Mouse (Mus musculus) heart, postnatal 0 days (tissue): ENCODE data around the gene Fstl1. TPM values are rescaled to one million over a fixed set of nuclear protein-coding genes. Genes with fewer than 3 reads are reported as not detected.

Experiments
- ATAC-seq: fragments of 200-750 bp; cut with Nextera tagmentation; 2 replicates; pipeline ENCODE4 v1.8.0; 2017; ENCODE audit warnings: low read depth, moderate number of reproducible peaks, moderate library complexity; ENCODE audit not compliant: insufficient read depth
- DNase-seq: peaks from one replicate; pipeline ENCODE4 v3.0.0-alpha.2; 2016; ENCODE audit warnings: low spot score
- H3K27ac ChIP-seq: fragments of 300-500 bp; sonication (generic); 2 replicates; pipeline ENCODE4 v1.5.1; 2014; ENCODE audit warnings: low read depth, mild to moderate bottlenecking
- H3K27me3 ChIP-seq: fragments of 300-500 bp; sonication (generic); 2 replicates; pipeline ENCODE4 v1.6.1; 2014; ENCODE audit warnings: low read length, mixed read lengths; ENCODE audit not compliant: control insufficient read depth, insufficient read depth
- H3K36me3 ChIP-seq: fragments of 300-500 bp; sonication (generic); replicated peaks from 2 replicates; pipeline ENCODE4 v1.6.1; 2014; ENCODE audit warnings: low read length, mixed read lengths; ENCODE audit not compliant: control insufficient read depth, insufficient read depth
- H3K4me1 ChIP-seq: fragments of 300-500 bp; sonication (generic); 2 replicates; pipeline ENCODE4 v1.6.1; 2014; ENCODE audit warnings: antibody characterized with exemption; ENCODE audit not compliant: control insufficient read depth, insufficient read depth
- H3K4me2 ChIP-seq: fragments of 300-500 bp; sonication (generic); 2 replicates; pipeline ENCODE4 v1.6.1; 2014; ENCODE audit warnings: low read depth, mild to moderate bottlenecking, low read length, moderate library complexity
- H3K4me3 ChIP-seq: fragments of 300-500 bp; sonication (generic); 2 replicates; pipeline ENCODE4 v1.5.1; 2014; ENCODE audit warnings: low read depth, low read length
- H3K9ac ChIP-seq: fragments of 300-500 bp; sonication (generic); replicated peaks from 2 replicates; pipeline ENCODE4 v1.6.1; 2014; ENCODE audit warnings: low read depth, low read length, mixed read lengths
- H3K9me3 ChIP-seq: fragments of 300-500 bp; sonication (generic); replicated peaks from 2 replicates; pipeline ENCODE4 v1.6.1; 2016; ENCODE audit warnings: low read length; ENCODE audit not compliant: control insufficient read depth
- CTCF ChIP-seq: IDR thresholded peaks from 2 replicates; pipeline ENCODE4 v1.5.1; 2016; ENCODE audit warnings: antibody characterized with exemption, control low read depth, low read depth
- EP300 ChIP-seq: IDR thresholded peaks from 2 replicates; pipeline ENCODE4 v1.6.1; 2016; ENCODE audit warnings: antibody characterized with exemption, low read depth
- WGBS: fragments of 180-500 bp; shearing (Covaris S2); extraction: QIAGEN DNeasy Blood & Tissue Kit; methylation state at CpG from one replicate; pipeline ENCODE4 v1.1.7; 2014; 5-methylcytosine and 5-hydroxymethylcytosine counted together
- polyA plus RNA-seq: library from polyadenylated mRNA; unstranded; fragments of >200 nt; fragmentation: Nextera tagmentation; extraction: Ambion mirVana; gene quantifications from 2 replicates; pipeline ENCODE4 v1.2.1, GENCODE M21; 2015
- total RNA-seq: library from RNA; depleted of rRNA; stranded (reverse); fragments of >200 nt; gene quantifications from 2 replicates; pipeline ENCODE4 v1.2.3, GENCODE M21; 2014; ENCODE audit warnings: low replicate concordance; rRNA removed

Fstl1 gene
- 289 and 316 TPM in 2 replicates for total RNA-seq
- 271 and 272 TPM in 2 replicates for polyA plus RNA-seq

DNA sequence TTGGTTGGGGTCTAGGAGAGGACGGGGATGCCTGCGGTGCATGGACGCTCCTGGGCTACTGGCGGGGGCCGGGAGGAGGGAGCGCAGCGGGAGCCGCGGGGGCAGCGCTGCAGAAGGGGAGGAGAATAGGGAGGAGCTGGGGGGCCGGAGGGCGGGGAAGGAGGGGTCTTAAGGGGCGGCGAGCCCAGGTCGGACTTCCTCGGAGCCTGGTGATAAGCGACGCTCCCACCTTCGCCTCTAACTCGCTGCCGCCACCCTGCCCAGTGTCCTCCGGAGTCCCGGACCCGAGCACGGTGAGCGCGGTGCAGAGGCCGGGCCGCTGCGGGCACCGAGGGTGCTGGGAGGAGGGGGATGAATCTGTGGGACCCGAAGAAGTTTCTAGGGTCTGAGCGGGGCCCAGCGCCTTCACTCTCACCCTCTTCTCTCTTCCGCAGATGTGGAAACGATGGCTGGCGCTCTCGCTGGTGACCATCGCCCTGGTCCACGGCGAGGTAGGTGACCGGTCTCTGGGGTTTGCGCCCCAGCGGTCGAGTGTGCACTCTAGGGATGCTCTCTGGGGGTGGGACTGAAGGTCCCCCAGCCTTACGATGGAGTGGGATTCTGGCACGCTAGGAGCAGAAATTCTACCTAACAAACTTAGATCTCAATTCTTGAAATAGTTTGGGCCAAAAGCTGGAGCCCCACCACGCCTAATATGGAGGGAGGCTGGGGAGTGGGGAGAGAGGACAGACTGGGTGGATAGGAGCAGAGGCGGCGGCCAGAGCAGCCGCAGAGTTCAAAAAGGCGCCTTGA is at the start of gene Fstl1:
TSS of gene Fstl1 (plus strand) at position 14 of the 792 bp plus-strand sequence.
- DNase-seq (peak; percentile 82), ATAC-seq (peak; percentile 78)
- Histone ChIP-seq H3K9me3 (no peaks in the 10 kb centered on the region), H3K36me3 (0 out of 2 replicates have a peak, but pooled peaks cover 5% of the 10 kb centered on the region), H3K27me3 (no peaks in the 10 kb centered on the region), H3K4me2 (peak within 1 kb of the TSS; percentile 77), H3K4me1 (peaks cover 19% of the 10 kb centered on the region), H3K9ac (peak within 1 kb of the TSS; percentile 88), H3K4me3 (peak within 1 kb of the TSS; percentile 74), H3K27ac (peak within 1 kb of the TSS; percentile 90)
- under 1% methylated on average over 48 of the region's 52 CpGs for WGBS
- TF ChIP-seq CTCF = no peak
- no peak for TF ChIP-seq EP300

DNA sequence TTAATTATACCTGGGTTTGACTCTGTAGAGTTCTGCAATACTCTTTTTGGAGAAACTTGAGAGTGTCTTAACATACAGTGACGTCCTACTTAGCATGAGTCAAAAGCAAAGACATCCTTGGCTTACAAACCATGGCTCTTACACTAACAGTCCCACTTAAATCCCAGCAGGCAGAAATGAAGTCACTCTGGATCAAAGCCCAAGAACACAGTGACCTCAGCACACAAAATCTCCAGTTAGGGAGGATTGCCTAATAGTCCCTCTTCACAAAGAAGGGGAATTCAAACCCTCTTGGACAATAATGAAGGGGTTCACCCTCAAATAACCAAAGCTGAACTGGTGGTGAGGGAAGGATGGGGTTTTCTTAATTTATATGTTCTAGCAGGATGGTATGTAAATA is 48.0 kb upstream of the Fstl1 start:
- peak; percentile 64 for ATAC-seq
- H3K4me1 ChIP-seq = peaks cover 27% of the 10 kb centered on the region

DNA sequence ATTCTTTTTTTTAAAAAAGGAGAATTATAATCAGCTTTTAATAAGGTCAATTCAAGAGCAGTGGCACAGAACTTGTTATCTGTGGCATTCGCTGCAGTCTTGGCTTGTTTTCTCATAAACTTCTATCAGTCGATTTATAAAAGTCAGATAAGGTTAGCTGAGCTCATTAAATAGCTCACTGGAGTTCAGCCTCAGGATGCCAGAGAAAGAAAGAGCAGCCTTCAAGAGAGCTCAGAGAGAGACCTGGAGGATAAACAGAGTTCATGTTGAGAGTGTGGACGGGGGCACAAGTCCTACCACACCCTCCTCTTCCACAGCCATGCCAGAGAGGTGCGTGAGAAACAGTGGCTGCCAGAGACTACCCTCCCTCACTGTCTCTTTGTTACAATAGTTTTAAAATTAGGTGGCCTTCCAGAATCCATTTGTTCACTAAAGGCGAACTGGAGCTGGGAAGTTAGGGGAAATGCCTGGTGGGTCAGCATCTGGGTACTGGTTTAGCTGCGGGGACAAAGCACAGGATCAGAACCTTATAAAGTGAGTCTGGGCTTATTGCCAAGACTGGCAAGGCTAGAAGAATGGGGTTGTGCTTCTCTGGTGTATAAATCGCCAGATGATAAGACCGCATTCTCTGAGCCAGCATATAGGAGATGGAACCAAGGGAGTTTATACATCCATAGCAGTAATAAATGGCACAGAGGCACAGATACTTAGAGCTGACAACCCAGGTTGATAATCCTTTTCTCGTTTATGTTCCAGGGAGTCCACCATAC is 47.1 kb upstream of the Fstl1 start:
- TF ChIP-seq EP300 (no peak), CTCF (no peak)
- H3K4me1 ChIP-seq = peaks cover 27% of the 10 kb centered on the region
- H3K9me3 ChIP-seq = no peaks in the 10 kb centered on the region
- no peak overlapping the region for H3K9ac ChIP-seq
- ATAC-seq = peak; percentile 35
- H3K4me3 ChIP-seq = no peak overlapping the region
- 12% methylated on average over 9 of the region's 9 CpGs for WGBS
- H3K27me3 ChIP-seq = no peaks in the 10 kb centered on the region
- H3K36me3 ChIP-seq = no peaks in the 10 kb centered on the region
- DNase-seq = peak; percentile 43
- peak overlapping the region; percentile 79 for H3K27ac ChIP-seq
- H3K4me2 ChIP-seq = peak overlapping the region; percentile 40

More for the DNA sequence above, 48.0 kb upstream of the Fstl1 start:
- no peaks in the 10 kb centered on the region for H3K36me3 ChIP-seq
- TF ChIP-seq EP300 (no peak), CTCF (no peak)
- no peak overlapping the region for H3K9ac ChIP-seq
- no peak overlapping the region for H3K4me3 ChIP-seq
- H3K9me3 ChIP-seq = no peaks in the 10 kb centered on the region
- H3K27me3 ChIP-seq = no peaks in the 10 kb centered on the region
- peak; percentile 76 for DNase-seq
- WGBS = 28% methylated on average over 1 of the region's 1 CpGs
- peak overlapping the region; percentile 79 for H3K27ac ChIP-seq
- no peak overlapping the region for H3K4me2 ChIP-seq

DNA sequence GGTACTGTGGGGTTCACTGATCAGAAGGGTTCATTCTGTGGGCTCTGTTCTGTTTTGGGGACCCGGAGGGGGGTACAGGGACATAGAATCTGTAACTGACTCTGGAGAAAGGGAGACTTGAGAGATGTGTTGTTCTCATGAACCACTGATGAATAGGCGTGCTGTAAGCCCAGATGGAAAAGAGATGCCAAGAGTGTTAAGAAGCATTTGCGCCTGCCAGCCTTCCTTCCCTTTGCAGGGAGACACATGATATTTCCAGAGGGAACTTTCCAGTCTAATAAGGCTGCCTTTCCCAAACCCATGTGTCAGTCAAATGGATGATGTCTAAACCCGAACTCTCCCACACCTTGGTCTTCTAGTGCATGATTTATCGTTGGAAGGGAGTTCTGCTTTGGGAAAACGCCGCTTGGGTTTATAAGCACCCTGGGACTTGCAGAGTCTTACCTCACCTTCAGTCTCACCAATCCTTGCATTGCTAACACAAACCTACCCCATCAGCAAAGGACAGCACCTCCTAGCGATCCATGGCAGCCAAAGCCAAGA is 46.3 kb upstream of the Fstl1 start:
- Histone ChIP-seq H3K27ac (peak overlapping the region; percentile 79), H3K27me3 (no peaks in the 10 kb centered on the region), H3K36me3 (no peaks in the 10 kb centered on the region), H3K9me3 (no peaks in the 10 kb centered on the region), H3K4me2 (peak overlapping the region; percentile 40), H3K4me3 (no peak overlapping the region), H3K4me1 (peaks cover 27% of the 10 kb centered on the region), H3K9ac (0 out of 2 replicates have a peak overlapping the region, but pooled peaks have one; percentile 12)
- 79% methylated on average over 8 of the region's 8 CpGs for WGBS
- DNase-seq = no peak
- TF ChIP-seq CTCF (no peak), EP300 (no peak)
- ATAC-seq = no peak

GRCm38 (mm10) chr16:37731431-37731830 is 45.2 kb upstream of the Fstl1 start:
- no peak overlapping the region for H3K9ac ChIP-seq
- DNase-seq = no peak
- H3K4me1 ChIP-seq = peaks cover 27% of the 10 kb centered on the region
- H3K27ac ChIP-seq = no peak overlapping the region; the same call in 1 of the 2 replicates
- H3K27me3 ChIP-seq = no peaks in the 10 kb centered on the region
- H3K36me3 ChIP-seq = no peaks in the 10 kb centered on the region
- no peak overlapping the region for H3K4me3 ChIP-seq
- WGBS = 69% methylated on average over 4 of the region's 4 CpGs
- TF ChIP-seq EP300 (no peak), CTCF (no peak)
- no peak for ATAC-seq
- no peaks in the 10 kb centered on the region for H3K9me3 ChIP-seq
- no peak overlapping the region for H3K4me2 ChIP-seq
